Mouse (Mus musculus): ENCODE data around the gene Scfd1. TPM values are rescaled to one million over a fixed set of nuclear protein-coding genes. Genes with fewer than 3 reads are reported as not detected.

Scfd1 gene
- polyA plus RNA-seq, 1 experiment from 2014 or later, result 72.4 TPM

DNA sequence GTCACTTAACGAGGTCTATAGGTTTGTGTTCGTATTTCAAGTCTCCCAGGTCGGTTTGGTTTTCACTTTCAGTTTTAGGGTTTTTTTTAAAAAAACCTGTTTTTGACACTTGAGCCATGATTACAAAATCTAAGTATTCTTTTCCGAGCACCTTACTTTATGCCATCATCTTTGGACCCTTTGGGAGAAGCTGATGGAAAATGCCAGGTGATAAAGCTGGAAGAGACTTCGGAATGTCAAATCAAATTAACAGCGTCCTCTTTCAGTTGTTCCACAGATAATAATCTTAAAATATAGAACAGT is 529 bp downstream of the Scfd1 start:
- ATAC-seq, result no peak
- Histone ChIP-seq H3K27me3 (replicated peaks; ENCODE audit: control insufficient read depth, insufficient read depth, low read length) (no peaks in the 10 kb centered on the region), H3K4me2 (ENCODE audit: low read length) (peak overlapping the region; percentile 82), H3K9me3 (ENCODE audit: control insufficient read depth, low read length) (no peaks in the 10 kb centered on the region), H3K4me1 (ENCODE audit: control insufficient read depth, insufficient read depth, low read depth, low read length) (no peaks in the 10 kb centered on the region; the same call in 1 of the 2 replicates), H3K9ac (ENCODE audit: low read depth, low read length) (peak overlapping the region; percentile 85), H3K36me3 (ENCODE audit: control insufficient read depth, insufficient read depth, low read length) (no peaks in the 10 kb centered on the region), H3K4me3 (ENCODE audit: low read length) (peak overlapping the region; percentile 69), H3K27ac (ENCODE audit: low read depth, low read length) (peak overlapping the region; percentile 84)
- WGBS, result 21% methylated on average over 6 of the region's 6 CpGs

DNA sequence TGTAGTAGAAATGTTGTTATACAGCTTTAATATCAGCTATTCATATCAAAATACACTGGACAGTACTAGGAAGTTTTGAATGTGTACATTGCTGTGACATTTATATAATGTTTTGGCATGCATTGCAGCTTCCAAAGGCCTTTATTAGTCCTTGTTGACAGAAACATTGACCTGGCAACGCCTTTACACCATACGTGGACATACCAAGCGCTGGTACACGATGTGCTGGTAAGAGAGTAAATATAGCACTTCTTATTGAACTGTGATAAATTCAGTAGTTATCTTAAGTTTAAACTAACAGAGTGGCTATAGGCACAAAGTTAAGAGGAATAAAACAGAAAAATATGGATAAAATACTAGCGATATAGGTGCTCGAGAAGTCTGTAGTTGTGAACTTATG is 22.6 kb downstream of the Scfd1 start:
- no peak for ATAC-seq

DNA sequence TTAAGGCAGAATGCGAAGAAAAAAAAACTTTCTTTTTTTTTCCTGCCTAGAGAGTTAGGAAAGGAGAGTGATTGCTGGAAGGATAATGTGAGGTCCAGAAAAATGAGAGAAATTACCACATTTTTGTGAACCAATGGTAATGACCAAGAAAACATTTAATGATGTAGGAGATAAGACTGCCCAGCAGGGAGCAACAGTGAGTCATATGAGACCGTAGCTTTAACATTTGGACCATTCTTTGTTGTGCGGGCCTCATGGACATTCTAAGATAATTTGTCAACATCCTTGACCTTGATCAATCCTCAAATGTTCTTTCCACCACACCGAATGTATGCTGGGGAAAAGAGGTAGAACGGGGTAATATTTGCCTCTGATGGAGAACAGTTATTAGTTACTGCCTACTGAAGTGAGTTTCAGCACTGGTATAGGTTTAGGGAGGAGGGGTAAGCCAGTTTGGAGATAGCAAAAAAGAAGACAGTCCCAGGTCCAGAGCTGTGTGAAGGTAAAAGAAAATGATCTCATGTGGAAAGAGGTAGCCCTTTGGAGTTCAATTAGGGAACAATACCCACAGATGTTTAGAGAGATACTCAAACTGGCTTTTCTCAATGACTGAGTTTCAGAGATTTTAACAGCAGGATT is 24.9 kb downstream of the Scfd1 start:
- Histone ChIP-seq H3K4me1 (ENCODE audit: control insufficient read depth, insufficient read depth, low read depth, low read length) (no peaks in the 10 kb centered on the region), H3K9me3 (ENCODE audit: control insufficient read depth, low read length) (no peaks in the 10 kb centered on the region), H3K4me2 (ENCODE audit: low read length) (no peak overlapping the region), H3K36me3 (ENCODE audit: control insufficient read depth, insufficient read depth, low read length) (peaks cover 10% of the 10 kb centered on the region), H3K27ac (ENCODE audit: low read depth, low read length) (no peak overlapping the region), H3K4me3 (ENCODE audit: low read length) (no peak overlapping the region), H3K9ac (ENCODE audit: low read depth, low read length) (no peak overlapping the region), H3K27me3 (replicated peaks; ENCODE audit: control insufficient read depth, insufficient read depth, low read length) (no peaks in the 10 kb centered on the region)
- 65% methylated on average over 5 of the region's 5 CpGs for WGBS
- ATAC-seq, result no peak

More for the DNA sequence above, 22.6 kb downstream of the Scfd1 start:
- WGBS, result 97% methylated on average over 6 of the region's 6 CpGs
- no peak overlapping the region for H3K4me2 ChIP-seq (ENCODE audit: low read length)
- no peak overlapping the region for H3K9ac ChIP-seq (ENCODE audit: low read depth, low read length)
- H3K27me3 ChIP-seq (replicated peaks; ENCODE audit: control insufficient read depth, insufficient read depth, low read length), result no peaks in the 10 kb centered on the region
- H3K4me3 ChIP-seq (ENCODE audit: low read length), result no peak overlapping the region
- H3K36me3 ChIP-seq (ENCODE audit: control insufficient read depth, insufficient read depth, low read length), result peaks cover 18% of the 10 kb centered on the region
- H3K4me1 ChIP-seq (ENCODE audit: control insufficient read depth, insufficient read depth, low read depth, low read length), result no peaks in the 10 kb centered on the region
- no peaks in the 10 kb centered on the region for H3K9me3 ChIP-seq (ENCODE audit: control insufficient read depth, low read length)
- no peak overlapping the region for H3K27ac ChIP-seq (ENCODE audit: low read depth, low read length)

DNA sequence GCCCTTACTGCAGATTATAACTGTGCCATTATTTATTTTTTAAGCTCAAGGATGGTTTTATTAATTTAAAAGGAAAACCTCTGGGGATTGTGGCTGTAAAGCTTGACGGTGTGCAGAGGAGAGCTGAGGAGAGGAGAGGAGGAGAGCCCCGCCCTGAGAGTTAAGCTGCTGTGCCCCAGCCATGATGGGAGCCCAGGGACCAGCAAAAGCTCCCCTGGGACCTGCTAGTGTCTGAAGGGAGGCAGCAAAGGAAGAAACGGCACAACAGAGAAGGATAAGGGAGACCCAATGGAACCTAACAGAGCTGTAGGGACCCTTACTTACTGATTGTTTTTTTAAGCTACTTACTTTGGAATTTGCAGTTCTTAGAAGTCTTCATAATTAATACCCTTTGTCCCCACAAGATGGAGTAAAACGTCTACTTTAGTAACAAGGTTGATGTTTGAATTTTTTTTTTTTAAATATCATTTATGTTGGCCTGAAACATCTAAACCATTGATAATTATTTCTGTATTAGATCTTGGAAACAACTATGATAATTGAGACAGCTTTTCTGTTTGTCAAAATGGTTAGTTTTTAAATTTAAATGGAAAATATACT is 26.8 kb downstream of the Scfd1 start:
- H3K4me3 ChIP-seq (ENCODE audit: low read length), result no peak overlapping the region

DNA sequence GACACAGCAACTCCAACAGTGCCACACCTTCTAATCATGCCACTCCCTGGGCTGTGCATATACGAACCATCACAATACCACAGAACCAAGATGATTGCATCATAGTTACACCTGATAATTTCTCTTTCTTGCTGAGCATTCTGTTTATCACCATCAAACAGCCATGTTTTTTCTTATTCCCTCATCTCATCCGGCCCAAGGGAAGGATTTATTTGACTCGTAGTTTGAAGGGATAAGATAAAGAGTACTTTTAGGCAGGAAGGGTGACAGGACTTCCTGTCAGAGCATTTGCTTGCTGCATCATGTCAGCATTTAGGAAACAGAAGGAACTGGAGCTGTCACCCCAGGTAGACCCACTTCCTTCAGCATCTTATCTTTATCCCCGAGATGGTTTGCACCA is 34.1 kb downstream of the Scfd1 start:
- no peaks in the 10 kb centered on the region for H3K27me3 ChIP-seq (replicated peaks; ENCODE audit: control insufficient read depth, insufficient read depth, low read length)
- H3K36me3 ChIP-seq (ENCODE audit: control insufficient read depth, insufficient read depth, low read length), result peaks cover 16% of the 10 kb centered on the region
- WGBS, result 94% methylated on average over 4 of the region's 4 CpGs
- no peak overlapping the region for H3K27ac ChIP-seq (ENCODE audit: low read depth, low read length)
- no peaks in the 10 kb centered on the region for H3K4me1 ChIP-seq (ENCODE audit: control insufficient read depth, insufficient read depth, low read depth, low read length)
- H3K4me3 ChIP-seq (ENCODE audit: low read length), result no peak overlapping the region
- ATAC-seq, result no peak
- no peak overlapping the region for H3K9ac ChIP-seq (ENCODE audit: low read depth, low read length)
- H3K9me3 ChIP-seq (ENCODE audit: control insufficient read depth, low read length), result no peaks in the 10 kb centered on the region
- H3K4me2 ChIP-seq (ENCODE audit: low read length), result no peak overlapping the region

More for the DNA sequence above, 26.8 kb downstream of the Scfd1 start:
- 66% methylated on average over 4 of the region's 4 CpGs for WGBS
- Histone ChIP-seq H3K4me1 (ENCODE audit: control insufficient read depth, insufficient read depth, low read depth, low read length) (no peaks in the 10 kb centered on the region), H3K27ac (ENCODE audit: low read depth, low read length) (no peak overlapping the region), H3K9me3 (ENCODE audit: control insufficient read depth, low read length) (no peaks in the 10 kb centered on the region), H3K36me3 (ENCODE audit: control insufficient read depth, insufficient read depth, low read length) (peaks cover 13% of the 10 kb centered on the region), H3K27me3 (replicated peaks; ENCODE audit: control insufficient read depth, insufficient read depth, low read length) (no peaks in the 10 kb centered on the region), H3K9ac (ENCODE audit: low read depth, low read length) (no peak overlapping the region), H3K4me2 (ENCODE audit: low read length) (no peak overlapping the region)
- ATAC-seq, result no peak

DNA sequence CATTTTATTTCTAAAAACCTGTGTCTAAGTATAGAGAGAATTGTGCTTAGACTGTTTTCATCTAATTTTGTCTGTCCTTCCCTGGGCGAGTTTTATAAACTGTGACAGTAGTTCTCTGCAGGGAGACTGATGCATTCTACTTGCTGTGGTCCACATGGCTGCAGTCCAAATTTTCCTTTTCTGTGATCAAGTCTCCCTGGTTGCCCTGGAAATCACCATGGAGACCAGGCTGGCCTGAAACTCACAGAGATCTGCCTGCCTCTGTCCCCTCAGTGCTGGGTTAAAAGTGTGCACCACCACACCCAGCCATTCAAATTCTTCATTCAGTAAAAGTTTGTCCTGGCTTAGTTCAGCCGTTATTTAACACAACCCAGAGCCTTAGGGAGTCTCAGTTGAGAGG is 60.2 kb downstream of the Scfd1 start:
- Histone ChIP-seq H3K4me2 (ENCODE audit: low read length) (no peak overlapping the region), H3K4me1 (ENCODE audit: control insufficient read depth, insufficient read depth, low read depth, low read length) (no peaks in the 10 kb centered on the region), H3K9ac (ENCODE audit: low read depth, low read length) (no peak overlapping the region), H3K27ac (ENCODE audit: low read depth, low read length) (no peak overlapping the region), H3K36me3 (ENCODE audit: control insufficient read depth, insufficient read depth, low read length) (peaks cover 14% of the 10 kb centered on the region), H3K4me3 (ENCODE audit: low read length) (no peak overlapping the region), H3K27me3 (replicated peaks; ENCODE audit: control insufficient read depth, insufficient read depth, low read length) (no peaks in the 10 kb centered on the region), H3K9me3 (ENCODE audit: control insufficient read depth, low read length) (no peaks in the 10 kb centered on the region)
- ATAC-seq, result no peak
- WGBS, result 63% methylated on average over 2 of the region's 2 CpGs

DNA sequence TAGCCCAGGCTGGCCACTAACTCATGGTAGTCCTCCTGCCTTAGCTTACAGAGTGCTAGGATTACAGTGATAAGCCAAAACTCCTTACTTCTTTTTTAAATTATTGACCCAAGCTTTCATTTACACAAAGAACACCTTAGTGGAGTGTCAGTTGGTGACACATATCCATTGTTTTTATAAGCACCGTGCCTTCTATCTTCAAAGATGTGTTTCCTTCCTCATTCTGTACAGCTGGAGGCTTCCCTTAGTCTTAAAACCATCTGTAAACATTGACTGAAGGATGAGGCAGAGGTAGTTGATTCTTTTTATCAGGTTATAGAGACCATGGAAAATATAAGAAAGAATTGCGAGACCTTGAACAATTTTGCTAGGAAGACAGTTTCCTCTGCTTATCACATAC is 61.0 kb downstream of the Scfd1 start:
- H3K4me3 ChIP-seq (ENCODE audit: low read length), result no peak overlapping the region
- no peak overlapping the region for H3K9ac ChIP-seq (ENCODE audit: low read depth, low read length)
- H3K4me2 ChIP-seq (ENCODE audit: low read length), result no peak overlapping the region
- 95% methylated on average over 2 of the region's 2 CpGs for WGBS
- no peaks in the 10 kb centered on the region for H3K27me3 ChIP-seq (replicated peaks; ENCODE audit: control insufficient read depth, insufficient read depth, low read length)
- no peaks in the 10 kb centered on the region for H3K9me3 ChIP-seq (ENCODE audit: control insufficient read depth, low read length)
- no peaks in the 10 kb centered on the region for H3K4me1 ChIP-seq (ENCODE audit: control insufficient read depth, insufficient read depth, low read depth, low read length)
- no peak overlapping the region for H3K27ac ChIP-seq (ENCODE audit: low read depth, low read length)
- no peak for ATAC-seq
- peaks cover 14% of the 10 kb centered on the region for H3K36me3 ChIP-seq (ENCODE audit: control insufficient read depth, insufficient read depth, low read length)

DNA sequence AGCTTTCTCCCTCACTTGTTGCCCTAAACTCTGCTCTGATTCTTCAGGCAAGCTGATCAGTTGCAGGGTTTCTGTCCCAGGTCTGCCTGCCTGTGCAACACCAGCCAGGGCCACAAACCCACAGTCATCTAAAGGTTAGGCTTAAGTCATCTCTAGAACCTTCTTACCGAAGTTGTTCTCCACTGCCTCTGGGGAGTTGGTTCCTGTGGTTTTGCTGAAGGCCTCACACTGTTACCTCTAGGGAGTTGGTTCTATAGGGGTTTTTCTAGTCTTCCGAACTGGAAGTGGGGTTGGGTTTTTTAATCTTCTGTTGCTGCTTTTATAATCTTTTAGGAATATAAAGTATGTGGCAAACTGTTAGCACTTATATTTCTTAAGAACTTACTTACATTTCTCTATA is 72.0 kb downstream of the Scfd1 start:
- WGBS, result 87% methylated on average over 2 of the region's 2 CpGs
- Histone ChIP-seq H3K9ac (ENCODE audit: low read depth, low read length) (no peak overlapping the region), H3K27ac (ENCODE audit: low read depth, low read length) (no peak overlapping the region), H3K36me3 (ENCODE audit: control insufficient read depth, insufficient read depth, low read length) (peaks cover 20% of the 10 kb centered on the region), H3K4me1 (ENCODE audit: control insufficient read depth, insufficient read depth, low read depth, low read length) (no peaks in the 10 kb centered on the region), H3K4me3 (ENCODE audit: low read length) (no peak overlapping the region), H3K4me2 (ENCODE audit: low read length) (no peak overlapping the region), H3K9me3 (ENCODE audit: control insufficient read depth, low read length) (no peaks in the 10 kb centered on the region), H3K27me3 (replicated peaks; ENCODE audit: control insufficient read depth, insufficient read depth, low read length) (no peaks in the 10 kb centered on the region)
- no peak for ATAC-seq

DNA sequence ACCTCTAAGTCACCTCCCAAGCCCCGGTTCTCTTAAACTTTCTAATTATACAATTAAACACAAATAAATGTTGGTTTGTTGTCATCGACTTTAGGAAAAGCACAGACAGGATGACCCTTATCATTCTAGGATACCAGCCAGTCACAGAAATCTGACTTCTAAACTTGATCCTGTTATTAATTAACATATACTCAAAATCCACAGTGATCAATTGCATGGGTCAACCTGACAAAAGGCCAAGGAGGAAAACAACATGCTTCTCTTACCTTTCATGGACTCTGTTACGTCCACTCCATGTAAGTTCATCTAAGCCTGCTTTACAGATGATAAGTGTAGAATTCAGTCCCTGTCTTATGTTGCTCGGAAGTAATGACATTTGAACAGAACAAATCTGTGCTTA is 93.6 kb downstream of the Scfd1 start:
- no peak for ATAC-seq
- Histone ChIP-seq H3K4me1 (ENCODE audit: control insufficient read depth, insufficient read depth, low read depth, low read length) (no peaks in the 10 kb centered on the region), H3K27me3 (replicated peaks; ENCODE audit: control insufficient read depth, insufficient read depth, low read length) (no peaks in the 10 kb centered on the region), H3K4me2 (ENCODE audit: low read length) (no peak overlapping the region), H3K4me3 (ENCODE audit: low read length) (no peak overlapping the region), H3K36me3 (ENCODE audit: control insufficient read depth, insufficient read depth, low read length) (no peaks in the 10 kb centered on the region), H3K9me3 (ENCODE audit: control insufficient read depth, low read length) (no peaks in the 10 kb centered on the region), H3K27ac (ENCODE audit: low read depth, low read length) (no peak overlapping the region), H3K9ac (ENCODE audit: low read depth, low read length) (no peak overlapping the region)
- 92% methylated on average over 4 of the region's 4 CpGs for WGBS

Measured in hindbrain, embryonic 16.5 days (tissue).